Mouse (Mus musculus) E14TG2a.4 (cell line): ENCODE data around the gene Pdik1l.
"Not testable (repeated sequence)": the region's sequence is repeated elsewhere in the genome, so short reads cannot be mapped to it uniquely, and the experiment has no call there.

ENCODE experiments used
- H3K27me3 ChIP-seq: 2 replicates; pipeline ENCODE4 v1.6.1; 2014; ENCODE audit warnings: low read length, control low read depth; ENCODE audit not compliant: insufficient read depth
- H3K36me3 ChIP-seq: 2 replicates; pipeline ENCODE4 v1.6.1; 2014; ENCODE audit warnings: low read length, control low read depth; ENCODE audit not compliant: insufficient read depth
- H3K4me1 ChIP-seq: replicated peaks from 2 replicates; pipeline ENCODE4 v1.6.1; 2014; ENCODE audit warnings: low read depth, low read length, control low read depth
- H3K4me3 ChIP-seq: replicated peaks from 2 replicates; pipeline ENCODE4 v1.5.1; 2014; ENCODE audit warnings: mild to moderate bottlenecking, low read length
- H3K9me3 ChIP-seq: 2 replicates; pipeline ENCODE4 v1.6.1; 2014; ENCODE audit warnings: low read length, control low read depth
- CTCF ChIP-seq: conservative IDR thresholded peaks from 2 replicates; pipeline ENCODE4 v1.5.1; 2014; ENCODE audit warnings: low read length
- NANOG ChIP-seq: IDR thresholded peaks from 2 replicates; pipeline ENCODE4 v1.6.1; 2014; ENCODE audit warnings: borderline replicate concordance, low read length, mixed read lengths
- POU5F1 ChIP-seq: IDR thresholded peaks from 2 replicates; pipeline ENCODE4 v1.6.1; 2014; ENCODE audit warnings: low read length, borderline replicate concordance

The Pdik1l gene

GRCm38 (mm10) chr4:134307367-134308072 lies 19.8 kb upstream of the Pdik1l start:
- peaks cover 43% of the 10 kb centered on the region for H3K4me1 ChIP-seq
- TF ChIP-seq NANOG (no peak), POU5F1 (no peak), CTCF (no peak)
- H3K4me3 ChIP-seq = no peak overlapping the region
- H3K9me3 ChIP-seq = no peaks in the 10 kb centered on the region
- H3K27me3 ChIP-seq = no peaks in the 10 kb centered on the region
- H3K36me3 ChIP-seq = no peaks in the 10 kb centered on the region

- no peaks in the 10 kb centered on the region for H3K9me3 ChIP-seq
- peaks cover 43% of the 10 kb centered on the region for H3K4me1 ChIP-seq
- H3K36me3 ChIP-seq = no peaks in the 10 kb centered on the region
- TF ChIP-seq POU5F1 (no peak), CTCF (no peak), NANOG (no peak)
- no peak overlapping the region for H3K4me3 ChIP-seq
- no peaks in the 10 kb centered on the region for H3K27me3 ChIP-seq
These were observed 19.3 kb upstream of the Pdik1l start for GRCm38 (mm10) chr4:134306963-134307362.

- H3K9me3 ChIP-seq = no peaks in the 10 kb centered on the region
- H3K4me1 ChIP-seq = peaks cover 27% of the 10 kb centered on the region
- H3K27me3 ChIP-seq = no peaks in the 10 kb centered on the region
- TF ChIP-seq NANOG (no peak), POU5F1 (no peak), CTCF (no peak)
- no peaks in the 10 kb centered on the region for H3K36me3 ChIP-seq
- no peak overlapping the region for H3K4me3 ChIP-seq
These were observed 14.4 kb upstream of the Pdik1l start for GRCm38 (mm10) chr4:134302084-134302483.

GRCm38 (mm10) chr4:134300316-134300715 lies 12.6 kb upstream of the Pdik1l start:
- peak overlapping the region; percentile 48 for H3K4me3 ChIP-seq
- no peaks in the 10 kb centered on the region for H3K27me3 ChIP-seq
- H3K4me1 ChIP-seq = peaks cover 25% of the 10 kb centered on the region
- TF ChIP-seq NANOG (no peak), CTCF (no peak), POU5F1 (no peak)
- H3K9me3 ChIP-seq = peaks cover 3% of the 10 kb centered on the region; the same call in 1 of the 2 replicates
- no peaks in the 10 kb centered on the region for H3K36me3 ChIP-seq

GRCm38 (mm10) chr4:134299498-134299810 lies 11.8 kb upstream of the Pdik1l start:
- H3K27me3 ChIP-seq = no peaks in the 10 kb centered on the region
- no peaks in the 10 kb centered on the region for H3K36me3 ChIP-seq
- H3K4me3 ChIP-seq = no peak overlapping the region
- peaks cover 29% of the 10 kb centered on the region for H3K4me1 ChIP-seq
- TF ChIP-seq CTCF (no peak), NANOG (no peak), POU5F1 (no peak)
- H3K9me3 ChIP-seq = peaks cover 3% of the 10 kb centered on the region; the same call in 1 of the 2 replicates

- Histone ChIP-seq H3K4me3 (0 out of 2 replicates have a peak overlapping the region, but pooled peaks have one; percentile 35), H3K36me3 (no peaks in the 10 kb centered on the region), H3K27me3 (0 out of 2 replicates have a peak, but pooled peaks cover under 1% of the 10 kb centered on the region), H3K9me3 (peaks cover 3% of the 10 kb centered on the region; the same call in 1 of the 2 replicates), H3K4me1 (peaks cover 30% of the 10 kb centered on the region)
- no peak for TF ChIP-seq POU5F1
- no peak for TF ChIP-seq NANOG
- TF ChIP-seq CTCF = no peak
These were observed 11.2 kb upstream of the Pdik1l start for GRCm38 (mm10) chr4:134298626-134299497.

- Histone ChIP-seq H3K27me3 (0 out of 2 replicates have a peak, but pooled peaks cover 7% of the 10 kb centered on the region), H3K36me3 (no peaks in the 10 kb centered on the region), H3K9me3 (peaks cover 3% of the 10 kb centered on the region; the same call in 1 of the 2 replicates), H3K4me3 (no peak overlapping the region), H3K4me1 (peaks cover 35% of the 10 kb centered on the region)
- TF ChIP-seq NANOG (no peak), POU5F1 (no peak)
These were observed 9.7 kb upstream of the Pdik1l start for GRCm38 (mm10) chr4:134297369-134297768.

- Histone ChIP-seq H3K4me3 (no peak overlapping the region), H3K4me1 (peaks cover 30% of the 10 kb centered on the region), H3K9me3 (peaks cover 3% of the 10 kb centered on the region; the same call in 1 of the 2 replicates), H3K27me3 (0 out of 2 replicates have a peak, but pooled peaks cover 7% of the 10 kb centered on the region), H3K36me3 (no peaks in the 10 kb centered on the region)
- peak; percentile 43 for TF ChIP-seq CTCF
- TF ChIP-seq NANOG = no peak
These were observed 8.8 kb upstream of the Pdik1l start for GRCm38 (mm10) chr4:134296523-134296922.

GRCm38 (mm10) chr4:134296096-134296495 lies 8.4 kb upstream of the Pdik1l start:
- not testable (repeated sequence) for H3K36me3 ChIP-seq, H3K9me3 ChIP-seq, H3K27me3 ChIP-seq, H3K4me3 ChIP-seq
- peaks cover 27% of the 10 kb centered on the region for H3K4me1 ChIP-seq
